Mouse (Mus musculus) liver, embryonic 15.5 days (tissue): ENCODE measurements at regions not wholly inside any gene's neighbourhood (a gene's known extent, or its start where the extent isn't known, plus 50 kb on each side); places are given as distances from the start of the nearest gene placed in this dataset.

Source experiments
- ATAC-seq: fragments of 200-750 bp; cut with Nextera tagmentation; 2 replicates; pipeline ENCODE4 v1.8.0; 2017; ENCODE audit warnings: moderate number of reproducible peaks, mild to moderate bottlenecking, moderate library complexity; ENCODE audit not compliant: insufficient read depth
- H3K27ac ChIP-seq: fragments of 300-500 bp; sonication (generic); replicated peaks from 2 replicates; pipeline ENCODE4 v1.5.1; 2015; ENCODE audit warnings: mild to moderate bottlenecking, inconsistent platforms
- H3K27me3 ChIP-seq: fragments of 300-500 bp; sonication (generic); 2 replicates; pipeline ENCODE4 v1.6.1; 2015; ENCODE audit warnings: mild to moderate bottlenecking, inconsistent platforms
- H3K36me3 ChIP-seq: fragments of 300-500 bp; sonication (generic); replicated peaks from 2 replicates; pipeline ENCODE4 v1.6.1; 2015; ENCODE audit warnings: moderate library complexity, mild to moderate bottlenecking, inconsistent platforms
- H3K4me1 ChIP-seq: fragments of 300-500 bp; sonication (generic); replicated peaks from 2 replicates; pipeline ENCODE4 v1.6.1; 2015; ENCODE audit warnings: inconsistent platforms
- H3K4me2 ChIP-seq: fragments of 300-500 bp; sonication (generic); 2 replicates; pipeline ENCODE4 v1.6.1; 2015; ENCODE audit warnings: moderate library complexity, mild to moderate bottlenecking, inconsistent platforms
- H3K4me3 ChIP-seq: fragments of 300-500 bp; sonication (generic); replicated peaks from 2 replicates; pipeline ENCODE4 v1.5.1; 2015; ENCODE audit warnings: mild to moderate bottlenecking, inconsistent platforms
- H3K9ac ChIP-seq: fragments of 300-500 bp; sonication (generic); 2 replicates; pipeline ENCODE4 v1.6.1; 2015; ENCODE audit warnings: moderate library complexity, mild to moderate bottlenecking, inconsistent platforms
- H3K9me3 ChIP-seq: fragments of 300-500 bp; sonication (generic); replicated peaks from 2 replicates; pipeline ENCODE4 v1.6.1; 2016; ENCODE audit warnings: inconsistent platforms
- WGBS: fragments of 180-500 bp; shearing (Covaris S2); methylation state at CpG from one replicate; pipeline ENCODE4 v1.1.7; 2015; ENCODE audit warnings: mixed read lengths; ENCODE audit not compliant: insufficient replicate concordance; 5-methylcytosine and 5-hydroxymethylcytosine counted together

DNA sequence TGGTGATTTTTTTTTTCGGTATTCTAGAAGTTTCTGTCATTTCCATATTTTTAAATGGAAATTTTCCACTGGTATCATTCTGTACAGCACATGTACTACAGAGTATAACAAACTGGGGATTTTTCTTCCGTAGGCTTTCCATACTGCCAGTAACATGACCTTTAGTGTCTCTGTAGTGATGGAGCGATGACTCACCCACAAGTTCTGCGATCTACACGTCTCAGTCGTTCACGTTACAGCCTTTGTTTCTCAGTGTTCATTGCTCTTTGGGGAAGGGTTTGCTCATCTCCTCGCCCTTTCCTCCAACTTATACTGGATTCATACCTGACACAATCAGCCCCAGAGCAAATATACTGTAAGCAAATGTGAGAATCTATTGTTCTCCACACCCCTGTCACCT lies 57.8 kb upstream of the Tars start:
- no peaks in the 10 kb centered on the region for H3K9me3 ChIP-seq
- no peak overlapping the region for H3K4me3 ChIP-seq
- ATAC-seq: no peak
- 62% methylated on average over 8 of the region's 8 CpGs for WGBS
- no peak overlapping the region for H3K9ac ChIP-seq
- no peaks in the 10 kb centered on the region for H3K36me3 ChIP-seq
- H3K4me2 ChIP-seq: no peak overlapping the region
- no peaks in the 10 kb centered on the region for H3K27me3 ChIP-seq
- no peak overlapping the region for H3K27ac ChIP-seq
- no peaks in the 10 kb centered on the region for H3K4me1 ChIP-seq

DNA sequence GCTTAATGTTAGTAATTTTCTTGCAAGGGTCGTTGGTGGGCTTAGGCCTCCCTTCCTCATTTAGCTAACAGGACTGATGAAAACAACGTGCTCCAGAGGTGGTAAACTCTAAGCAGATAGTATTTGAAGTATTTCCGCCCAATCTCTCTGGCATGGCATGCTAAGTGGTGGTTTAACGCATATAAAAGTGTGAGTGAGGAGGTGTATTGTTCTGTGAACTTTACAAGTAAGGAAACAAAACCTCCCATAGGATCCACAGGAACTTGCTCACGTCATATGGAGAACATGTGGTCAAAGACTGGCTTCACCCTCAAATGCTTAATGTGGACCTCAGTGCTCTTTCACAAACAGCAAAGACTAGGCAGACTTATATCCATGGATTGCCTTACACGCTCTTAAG lies 56.5 kb upstream of the Tars start:
- Histone ChIP-seq H3K36me3 (no peaks in the 10 kb centered on the region), H3K27me3 (no peaks in the 10 kb centered on the region), H3K4me3 (no peak overlapping the region), H3K4me1 (no peaks in the 10 kb centered on the region), H3K27ac (no peak overlapping the region), H3K9ac (no peak overlapping the region), H3K4me2 (no peak overlapping the region), H3K9me3 (no peaks in the 10 kb centered on the region)
- no peak for ATAC-seq
- WGBS: 62% methylated on average over 6 of the region's 6 CpGs

DNA sequence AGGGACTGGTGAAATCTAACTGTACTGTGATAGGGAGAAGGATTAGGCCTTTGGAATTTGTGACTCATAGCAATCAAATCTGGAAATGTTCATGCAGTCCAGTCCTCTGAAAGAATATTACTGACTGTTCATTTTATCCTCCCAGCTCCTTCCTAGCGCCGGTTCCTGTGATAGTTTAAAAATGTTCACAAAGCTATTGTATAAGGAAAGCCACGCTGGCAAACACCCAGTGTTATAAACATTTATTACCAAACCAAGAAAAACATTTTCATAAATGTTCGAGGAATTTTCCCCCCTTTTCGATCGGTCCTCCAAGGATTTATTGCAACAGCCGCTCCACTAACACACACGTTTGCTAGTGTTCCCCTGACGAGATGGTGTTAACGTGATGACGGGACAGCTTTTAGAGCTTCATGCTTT lies 55.9 kb upstream of the Tars start:
- H3K27ac ChIP-seq: no peak overlapping the region
- H3K4me2 ChIP-seq: no peak overlapping the region
- no peaks in the 10 kb centered on the region for H3K4me1 ChIP-seq
- H3K27me3 ChIP-seq: no peaks in the 10 kb centered on the region
- no peaks in the 10 kb centered on the region for H3K36me3 ChIP-seq
- WGBS: 74% methylated on average over 11 of the region's 11 CpGs
- H3K9me3 ChIP-seq: no peaks in the 10 kb centered on the region
- ATAC-seq: no peak
- H3K9ac ChIP-seq: no peak overlapping the region
- H3K4me3 ChIP-seq: no peak overlapping the region

DNA sequence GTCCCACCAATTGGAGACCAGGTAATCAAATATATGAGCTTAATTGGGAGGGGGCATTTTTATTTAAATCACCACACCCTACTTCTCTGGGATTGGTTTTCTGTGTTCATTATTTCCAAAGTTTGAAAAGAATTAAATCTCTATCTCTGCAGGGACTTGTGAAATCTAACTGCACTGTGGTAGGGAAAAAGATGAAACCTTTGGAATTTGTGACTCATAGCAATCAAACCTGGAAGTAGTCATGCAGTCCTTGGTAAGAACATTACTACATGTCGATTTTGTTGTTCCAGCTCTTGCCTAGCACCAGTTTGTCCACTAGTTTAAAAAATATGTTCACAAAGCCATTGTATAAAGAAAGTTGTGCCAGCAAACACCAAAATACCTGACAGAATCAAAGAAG lies 54.5 kb upstream of the Tars start:
- Histone ChIP-seq H3K9me3 (no peaks in the 10 kb centered on the region), H3K4me3 (no peak overlapping the region), H3K27me3 (no peaks in the 10 kb centered on the region), H3K27ac (no peak overlapping the region), H3K4me1 (no peaks in the 10 kb centered on the region), H3K4me2 (no peak overlapping the region), H3K9ac (no peak overlapping the region), H3K36me3 (no peaks in the 10 kb centered on the region)
- 33% methylated on average over 1 of the region's 1 CpGs for WGBS
- ATAC-seq: no peak

DNA sequence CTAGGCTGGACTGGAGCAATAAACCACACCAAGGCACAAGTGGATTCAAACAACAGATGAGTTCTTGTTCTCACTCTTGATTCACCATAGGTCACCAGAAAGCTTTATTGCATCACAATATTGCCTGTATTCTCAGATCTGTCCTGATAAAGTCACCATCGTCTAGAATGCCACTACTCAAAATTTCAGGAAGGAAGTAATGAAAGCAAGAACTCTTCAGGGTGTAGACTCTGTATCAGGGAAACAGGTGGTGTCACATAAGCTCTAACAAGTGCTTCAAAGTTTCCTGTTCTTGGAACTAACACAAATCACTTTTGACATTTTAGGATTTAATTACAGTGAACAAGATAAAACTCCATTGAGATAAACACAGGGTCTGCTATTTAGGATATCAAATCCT lies 52.2 kb upstream of the Tars start:
- H3K9ac ChIP-seq: no peak overlapping the region
- ATAC-seq: no peak
- no peaks in the 10 kb centered on the region for H3K36me3 ChIP-seq
- no peaks in the 10 kb centered on the region for H3K9me3 ChIP-seq
- H3K27ac ChIP-seq: no peak overlapping the region
- H3K27me3 ChIP-seq: no peaks in the 10 kb centered on the region
- no peak overlapping the region for H3K4me3 ChIP-seq
- no peaks in the 10 kb centered on the region for H3K4me1 ChIP-seq
- no peak overlapping the region for H3K4me2 ChIP-seq
- 9% methylated on average over 1 of the region's 1 CpGs for WGBS
